Mouse (Mus musculus) brown adipose tissue, adult 24 weeks (tissue): ENCODE measurements around the gene Rhobtb3. TPM values are rescaled to one million over a fixed set of nuclear protein-coding genes. Genes with fewer than 3 reads are reported as not detected.
"Not testable (repeated sequence)": the region's sequence is repeated elsewhere in the genome, so short reads cannot be mapped to it uniquely, and the experiment has no call there.

Experiments used
- H3K27ac ChIP-seq: fragments of 200-500 bp; replicated peaks from 2 replicates; pipeline ENCODE4 v1.5.1; 2012; ENCODE audit warnings: low read depth, mild to moderate bottlenecking, low read length
- H3K4me1 ChIP-seq: fragments of 200-500 bp; 2 replicates; pipeline ENCODE4 v1.6.1; 2012; ENCODE audit warnings: low read length, mixed read lengths; ENCODE audit not compliant: control insufficient read depth, insufficient read depth, insufficient read length
- H3K4me3 ChIP-seq: fragments of 200-500 bp; 2 replicates; pipeline ENCODE4 v1.5.1; 2012; ENCODE audit warnings: low read depth, mild to moderate bottlenecking, low read length, moderate library complexity; ENCODE audit not compliant: insufficient read depth
- polyA plus RNA-seq: library from polyadenylated mRNA; stranded (reverse); fragments of >200 nt; gene quantifications from 2 replicates; pipeline ENCODE4 v1.2.4, GENCODE M21; 2012; ENCODE audit not compliant: missing spikeins, insufficient read depth, insufficient read length

The Rhobtb3 gene
- polyA plus RNA-seq, 1 experiment, result 6.9 TPM

DNA sequence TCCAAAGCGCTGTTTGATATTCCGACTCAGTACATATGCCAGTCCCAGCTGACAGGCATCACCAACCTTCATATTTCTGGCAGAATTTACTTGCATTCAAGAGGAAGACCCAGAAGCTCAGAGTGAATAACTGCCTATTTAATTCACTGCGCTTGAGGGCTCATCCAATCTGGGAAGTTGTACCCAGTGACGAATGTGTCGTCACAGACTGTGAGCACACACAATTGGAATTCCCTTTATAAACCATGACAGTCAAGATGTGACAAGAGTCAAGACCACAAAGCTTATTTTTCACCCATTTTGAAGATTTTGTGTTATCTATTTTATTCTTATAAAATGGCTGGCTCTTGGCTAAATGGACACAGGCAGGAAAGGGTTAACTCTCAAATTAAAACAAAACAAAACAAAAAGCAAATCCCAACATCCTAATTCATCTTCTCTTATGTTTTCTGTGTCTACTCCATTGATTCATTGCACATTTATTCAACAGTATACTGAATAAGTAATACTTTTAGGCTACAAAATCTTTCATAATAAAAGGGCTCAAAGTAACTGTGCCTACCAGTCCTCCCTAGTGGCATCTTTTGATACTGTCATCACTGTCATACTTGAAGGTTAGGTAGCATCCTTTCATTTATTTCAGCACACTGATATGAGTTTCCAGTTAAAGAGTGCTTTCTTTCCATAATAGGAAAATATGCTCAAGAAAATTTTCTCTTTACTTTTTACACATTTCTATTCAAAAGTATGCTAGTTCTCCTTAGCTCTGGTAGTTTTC is 2.0 kb downstream of the Rhobtb3 start:
- Histone ChIP-seq H3K4me1 (peaks cover 2% of the 10 kb centered on the region; the same call in 1 of the 2 replicates), H3K4me3 (no peak overlapping the region), H3K27ac (no peak overlapping the region)

DNA sequence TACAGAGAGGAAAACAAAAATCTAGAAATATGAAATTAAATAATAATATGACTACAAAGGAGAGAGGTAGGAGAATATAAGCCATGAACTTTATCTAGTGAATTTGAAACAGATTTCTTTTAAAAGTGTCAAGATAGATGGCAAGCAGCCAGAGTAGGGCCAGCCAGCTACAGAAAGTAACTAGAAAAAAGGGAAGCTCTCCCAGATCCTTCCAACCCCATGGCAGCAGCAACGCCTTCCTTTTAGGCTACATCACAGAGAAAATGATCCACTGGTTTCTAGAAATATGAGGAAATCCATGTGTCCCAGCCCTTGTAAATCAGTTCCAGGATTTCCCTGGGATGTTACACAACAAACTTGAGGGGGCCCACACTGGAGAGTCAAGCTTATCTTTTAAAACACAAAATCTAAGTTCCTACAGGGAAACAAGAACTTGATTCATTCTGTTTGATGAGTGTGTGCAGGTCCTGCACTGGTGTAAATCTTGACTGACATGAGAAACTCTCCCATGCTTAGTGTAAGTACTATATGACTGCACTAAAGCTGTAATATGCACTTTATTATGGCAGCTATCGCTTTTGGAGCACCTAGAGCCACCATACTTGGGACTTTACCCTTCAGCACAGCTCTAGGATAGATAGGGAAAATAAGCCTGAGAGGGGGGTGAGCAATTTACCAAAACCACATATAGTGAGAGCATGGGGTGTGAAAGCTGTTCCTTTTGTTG is 2.8 kb downstream of the Rhobtb3 start:
- Histone ChIP-seq H3K27ac (no peak overlapping the region), H3K4me1 (peaks cover 2% of the 10 kb centered on the region; the same call in 1 of the 2 replicates), H3K4me3 (no peak overlapping the region)

DNA sequence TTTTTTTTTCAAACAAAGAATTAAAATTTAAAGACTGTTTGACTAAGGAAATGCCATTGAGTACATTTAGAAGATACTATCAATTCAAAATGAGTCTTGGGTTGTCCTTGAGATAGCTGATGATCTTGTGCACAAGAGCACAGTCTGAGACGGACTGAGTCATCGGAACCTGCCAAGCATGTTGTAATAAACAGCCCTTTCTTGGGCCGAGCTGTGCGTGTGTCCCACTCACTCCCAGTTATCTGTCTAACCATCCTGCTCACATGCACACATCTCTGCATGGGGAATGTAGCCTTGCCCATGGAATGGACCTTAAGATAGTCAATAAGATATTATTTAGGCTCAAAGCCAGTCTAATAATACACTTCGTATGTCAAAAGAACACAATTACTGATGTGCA is 4.9 kb downstream of the Rhobtb3 start:
- no peak overlapping the region for H3K27ac ChIP-seq
- peaks cover 2% of the 10 kb centered on the region; the same call in 1 of the 2 replicates for H3K4me1 ChIP-seq
- no peak overlapping the region for H3K4me3 ChIP-seq

DNA sequence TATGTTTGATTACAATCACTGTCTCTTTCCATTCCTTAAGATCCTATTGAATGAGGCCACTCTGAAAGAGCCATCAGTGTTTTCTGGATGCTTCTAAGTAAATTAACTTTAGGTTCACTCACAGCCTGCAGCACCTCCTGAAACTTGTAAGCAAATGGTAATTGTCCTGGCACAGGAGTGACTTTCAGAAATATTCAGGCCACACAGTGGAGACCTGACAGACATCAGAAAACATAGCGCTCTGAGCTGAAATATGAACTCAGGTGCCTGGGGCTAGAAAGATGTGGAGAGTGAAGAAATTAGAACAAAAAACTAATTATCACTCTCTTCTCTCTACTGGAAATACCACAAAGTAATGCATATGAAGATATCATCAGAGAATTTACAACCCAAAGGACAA is 10.4 kb downstream of the Rhobtb3 start:
- Histone ChIP-seq H3K27ac (no peak overlapping the region), H3K4me3 (no peak overlapping the region), H3K4me1 (no peaks in the 10 kb centered on the region)

DNA sequence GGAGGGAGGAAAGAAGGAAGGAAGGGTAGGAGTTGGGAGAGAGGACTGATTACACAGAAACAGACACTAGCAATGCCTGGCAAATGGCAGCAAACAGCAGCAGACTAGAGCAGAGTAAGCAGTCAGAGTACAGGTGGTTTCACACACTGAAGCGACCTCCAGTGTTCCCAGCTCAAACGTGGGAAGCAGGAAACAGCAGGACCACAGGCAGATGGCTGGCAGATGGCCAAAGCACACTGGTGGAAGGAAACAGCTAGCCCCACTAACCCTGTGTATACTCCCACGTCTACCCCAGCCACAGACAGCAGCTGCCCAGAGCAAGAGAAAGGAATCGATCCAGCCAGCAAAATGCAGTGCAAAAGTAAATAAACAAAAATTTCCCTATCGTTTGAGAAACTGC is 12.7 kb downstream of the Rhobtb3 start:
- no peak overlapping the region for H3K27ac ChIP-seq
- no peak overlapping the region for H3K4me3 ChIP-seq
- H3K4me1 ChIP-seq, result no peaks in the 10 kb centered on the region

DNA sequence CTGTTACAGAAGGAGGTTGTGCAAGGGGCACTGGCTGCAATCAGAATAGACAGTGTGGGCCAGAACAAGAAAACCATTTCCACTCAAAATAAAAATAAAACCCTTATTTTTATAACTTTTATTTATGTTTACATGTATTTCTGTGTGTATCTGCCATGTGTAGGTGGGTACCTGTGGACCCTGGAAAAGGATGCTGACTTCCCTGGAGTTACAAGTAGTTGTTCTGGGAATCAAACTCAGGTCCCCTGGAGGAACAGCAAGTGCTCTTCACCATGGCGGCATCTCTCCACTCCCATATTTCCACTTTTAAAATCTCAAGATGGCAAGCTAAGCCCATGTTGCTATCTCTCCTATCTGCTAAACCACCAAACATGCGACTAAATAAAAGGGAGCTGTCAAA is 13.1 kb downstream of the Rhobtb3 start:
- Histone ChIP-seq H3K4me1 (no peaks in the 10 kb centered on the region), H3K4me3 (no peak overlapping the region), H3K27ac (no peak overlapping the region)

DNA sequence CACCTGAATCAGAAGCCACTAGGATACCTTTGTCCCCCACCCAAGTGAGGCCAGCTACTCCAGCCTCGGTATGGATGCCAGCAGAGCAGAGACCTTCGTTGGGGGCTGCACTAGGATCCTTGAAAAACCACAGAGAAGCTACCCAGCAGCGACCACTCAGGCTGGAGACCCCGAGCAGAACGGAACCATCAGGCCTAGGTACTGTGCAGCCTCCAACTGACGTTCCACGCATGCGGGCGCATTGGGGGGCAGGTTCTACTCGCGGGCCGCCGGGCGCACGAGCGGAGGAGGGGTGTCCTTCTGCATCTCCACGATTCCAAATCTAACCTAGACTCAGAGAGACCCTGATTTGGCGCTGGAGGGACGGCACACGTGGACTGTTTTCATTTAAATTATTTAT is 13.7 kb downstream of the Rhobtb3 start:
- no peak overlapping the region for H3K27ac ChIP-seq
- no peaks in the 10 kb centered on the region for H3K4me1 ChIP-seq
- no peak overlapping the region for H3K4me3 ChIP-seq

DNA sequence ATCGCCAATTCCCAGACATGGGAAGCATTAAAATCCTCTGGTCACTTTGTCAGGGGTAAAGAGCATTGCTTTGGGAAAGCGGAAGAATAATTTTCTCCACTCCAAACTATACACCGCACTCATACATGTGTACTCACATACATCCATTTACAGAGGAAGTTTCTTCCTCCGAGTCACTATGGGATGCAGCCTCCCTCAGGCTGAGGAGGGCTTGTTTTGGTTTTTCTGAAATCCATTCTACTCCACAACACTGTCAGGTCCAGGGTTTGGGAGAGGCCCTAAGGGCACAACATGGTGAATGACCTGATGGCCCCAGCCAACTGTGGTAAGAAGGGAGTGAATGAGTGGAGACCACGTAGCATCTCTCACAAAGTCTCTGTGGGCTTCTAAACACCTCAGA is 14.7 kb downstream of the Rhobtb3 start:
- H3K4me1 ChIP-seq, H3K27ac ChIP-seq, H3K4me3 ChIP-seq: not testable (repeated sequence)

DNA sequence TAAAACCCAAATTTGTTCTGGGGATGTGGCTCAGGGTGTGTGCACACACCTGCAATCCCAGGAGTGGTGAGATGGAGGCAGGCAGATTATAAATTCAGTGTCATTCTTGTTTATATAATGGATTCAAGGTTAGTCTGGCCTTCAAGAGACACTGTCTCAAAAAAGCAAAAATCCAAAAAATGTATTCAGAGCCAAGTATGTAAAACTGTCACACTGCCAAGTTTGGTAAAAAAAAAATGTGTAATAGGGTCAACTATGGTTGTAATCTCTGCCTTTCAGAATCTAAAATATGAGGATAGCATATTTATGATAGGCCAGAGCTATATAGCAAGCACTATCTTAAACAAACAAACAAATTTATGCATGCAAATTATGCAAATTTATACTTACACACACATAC is 15.8 kb downstream of the Rhobtb3 start:
- H3K27ac ChIP-seq, result peak overlapping the region; percentile 27; the same call in 1 of the 2 replicates
- H3K4me3 ChIP-seq, result no peak overlapping the region

DNA sequence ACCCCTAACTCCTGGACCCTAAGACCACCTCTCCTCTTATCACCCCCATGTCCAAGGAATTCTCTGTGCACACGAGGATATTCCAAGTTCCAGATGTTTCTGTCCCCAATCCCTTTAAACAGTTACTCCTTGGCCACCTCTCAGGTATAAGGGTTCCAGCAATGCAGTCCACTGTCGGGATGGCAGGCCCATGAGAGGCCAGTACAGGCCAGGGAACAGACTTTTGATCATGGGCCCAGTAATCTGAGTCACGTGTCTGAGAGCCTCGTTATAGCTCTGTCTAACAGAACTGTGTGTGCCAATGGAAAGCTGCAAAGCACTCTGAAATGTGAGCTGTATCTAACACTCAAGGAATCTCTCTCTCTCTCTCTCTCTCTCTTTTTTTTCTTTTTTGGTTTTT is 29.6 kb downstream of the Rhobtb3 start:
- Histone ChIP-seq H3K4me1 (no peaks in the 10 kb centered on the region), H3K27ac (no peak overlapping the region)

More for the DNA sequence above, 15.8 kb downstream of the Rhobtb3 start:
- no peaks in the 10 kb centered on the region for H3K4me1 ChIP-seq

DNA sequence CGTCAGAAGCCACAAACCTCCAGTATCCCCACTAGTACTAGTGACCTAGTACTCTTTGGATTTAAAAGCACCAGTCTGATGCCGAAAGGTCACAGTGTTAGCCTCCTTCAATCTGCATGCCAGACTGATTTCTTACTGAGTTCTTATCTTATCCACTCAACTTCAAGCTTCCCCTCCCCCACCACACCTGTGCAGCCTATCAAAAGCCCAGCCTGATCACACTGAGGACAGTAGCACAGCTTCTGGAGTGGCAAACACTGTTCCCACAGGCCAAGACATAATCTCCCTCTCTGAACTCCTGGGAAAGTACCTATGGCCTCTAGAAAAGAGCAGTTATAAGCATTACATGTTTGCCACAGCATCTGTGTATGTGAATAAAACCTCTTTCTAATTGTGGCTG is 35.5 kb downstream of the Rhobtb3 start:
- Histone ChIP-seq H3K4me3 (no peak overlapping the region), H3K27ac (no peak overlapping the region), H3K4me1 (no peaks in the 10 kb centered on the region)

More for the DNA sequence above, 29.6 kb downstream of the Rhobtb3 start:
- H3K4me3 ChIP-seq, result no peak overlapping the region

DNA sequence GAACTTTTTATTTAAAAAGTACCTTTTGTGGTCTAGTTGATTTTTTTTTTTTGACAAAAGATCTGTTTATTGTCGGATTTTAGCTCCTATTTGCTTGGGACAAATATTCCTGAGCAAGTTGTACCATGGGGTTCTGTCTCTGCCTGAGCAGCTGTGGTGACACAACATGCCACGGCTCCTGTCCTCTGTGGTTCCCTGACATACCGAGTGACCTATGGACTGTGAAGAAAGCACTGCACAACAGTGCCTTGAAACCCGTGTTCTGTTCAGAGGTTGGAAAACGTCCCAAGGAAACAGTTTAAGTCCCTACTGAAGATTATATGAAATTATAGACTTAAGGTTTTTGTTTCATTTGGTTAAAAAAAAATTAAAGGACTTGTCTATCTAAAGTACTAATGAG is 36.6 kb downstream of the Rhobtb3 start:
- Histone ChIP-seq H3K4me1 (no peaks in the 10 kb centered on the region), H3K27ac (no peak overlapping the region), H3K4me3 (no peak overlapping the region)

DNA sequence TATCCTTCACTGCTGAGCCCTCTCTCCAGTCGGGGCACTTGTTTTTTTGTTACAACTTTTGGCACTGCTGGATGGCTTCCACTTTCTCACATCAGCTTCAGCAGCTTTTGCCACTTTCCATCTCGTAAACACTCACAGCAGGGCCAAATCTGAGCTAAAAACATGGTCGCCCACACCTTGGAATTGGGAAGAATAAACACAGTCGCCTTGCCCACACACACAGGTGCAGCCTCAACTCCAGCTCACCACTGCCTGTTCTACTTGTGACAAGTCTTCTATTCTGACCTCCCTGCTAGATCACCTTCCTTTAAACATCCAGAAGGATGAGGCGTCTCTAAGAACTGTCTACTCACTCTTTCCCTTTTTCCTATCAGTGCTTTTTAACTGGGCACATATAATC is 39.1 kb downstream of the Rhobtb3 start:
- Histone ChIP-seq H3K4me3 (no peak overlapping the region), H3K4me1 (no peaks in the 10 kb centered on the region), H3K27ac (no peak overlapping the region)

DNA sequence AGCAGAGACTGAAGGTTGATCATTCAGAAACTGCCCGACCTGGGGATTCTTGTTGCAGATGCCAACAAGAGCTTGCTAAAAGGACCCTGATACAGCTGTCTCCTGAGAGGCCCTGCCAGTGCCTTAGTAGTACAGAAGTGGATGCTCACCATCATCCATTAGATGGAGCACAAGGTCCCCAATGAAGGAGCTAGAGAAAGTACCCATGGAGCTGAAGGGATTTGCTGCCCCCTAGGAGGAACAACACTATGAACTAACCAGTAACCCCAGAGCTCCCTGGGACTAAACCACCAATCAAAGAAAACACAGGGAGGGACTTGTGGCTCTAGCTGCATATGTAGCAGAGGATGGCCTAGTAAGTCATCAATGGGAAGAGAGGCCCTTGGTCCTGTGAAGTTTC is 42.8 kb downstream of the Rhobtb3 start:
- not testable (repeated sequence) for H3K27ac ChIP-seq, H3K4me3 ChIP-seq

DNA sequence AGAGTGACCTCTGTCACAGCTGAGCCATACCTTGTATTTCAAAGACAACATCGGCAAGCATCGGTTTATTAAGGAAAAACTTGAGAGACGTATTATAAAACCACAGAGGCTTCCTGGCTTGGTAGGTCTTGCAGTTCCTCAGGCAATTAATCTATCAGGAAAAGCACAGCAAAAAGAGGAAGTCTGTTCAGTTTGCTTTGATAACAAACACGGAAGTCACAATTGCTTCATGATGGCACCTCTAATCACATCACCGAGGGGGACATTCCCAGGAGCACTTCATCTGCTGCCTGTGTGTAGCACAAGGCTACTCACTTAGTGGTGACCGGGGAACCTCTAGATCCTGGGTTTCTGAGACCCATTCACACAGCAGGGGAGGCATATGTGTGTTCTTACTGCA is 50.8 kb downstream of the Rhobtb3 start:
- Histone ChIP-seq H3K27ac (no peak overlapping the region), H3K4me3 (no peak overlapping the region), H3K4me1 (peaks cover 4% of the 10 kb centered on the region; the same call in 1 of the 2 replicates)

More for the DNA sequence above, 42.8 kb downstream of the Rhobtb3 start:
- not testable (repeated sequence) for H3K4me1 ChIP-seq

DNA sequence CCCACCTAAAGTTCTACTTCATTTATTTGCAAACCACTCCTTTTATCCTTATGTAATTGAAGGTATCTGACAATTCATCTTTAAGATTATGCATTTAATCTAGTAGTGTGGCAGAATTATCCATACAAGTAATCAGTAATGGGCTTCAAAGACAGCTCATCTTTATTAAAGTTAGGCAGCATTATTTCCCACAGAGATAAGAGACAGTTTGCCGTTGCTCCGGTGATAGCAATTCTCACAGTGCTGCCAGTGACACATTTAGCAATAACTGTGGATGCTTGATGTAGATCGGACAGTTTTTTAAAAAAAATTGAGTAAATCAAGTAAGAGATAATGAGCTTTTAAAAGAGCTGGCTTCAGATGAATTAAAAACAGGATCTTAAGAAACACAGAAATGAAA is 51.4 kb downstream of the Rhobtb3 start:
- H3K27ac ChIP-seq, result no peak overlapping the region

More for the DNA sequence above, 51.4 kb downstream of the Rhobtb3 start:
- H3K4me1 ChIP-seq, result peaks cover 4% of the 10 kb centered on the region; the same call in 1 of the 2 replicates
- H3K4me3 ChIP-seq, result no peak overlapping the region
